Mouse (Mus musculus) hindbrain, postnatal 0 days (tissue): ENCODE data around the gene Zfpl1. TPM values are rescaled to one million over a fixed set of nuclear protein-coding genes. Genes with fewer than 3 reads are reported as not detected.

Source experiments
- ATAC-seq: fragments of 200-750 bp; cut with Nextera tagmentation; 2 replicates; pipeline ENCODE4 v1.8.0; 2017; ENCODE audit warnings: mild to moderate bottlenecking, moderate TSS enrichment, moderate library complexity
- DNase-seq: peaks from one replicate; pipeline ENCODE4 v3.0.0-alpha.2; 2015; ENCODE audit warnings: low spot score
- H3K27ac ChIP-seq: fragments of 300-500 bp; sonication (generic); 2 replicates; pipeline ENCODE4 v1.5.1; 2014; ENCODE audit warnings: mild to moderate bottlenecking
- H3K27me3 ChIP-seq: fragments of 300-500 bp; sonication (generic); 2 replicates; pipeline ENCODE4 v1.6.1; 2014; ENCODE audit warnings: low read length, mixed read lengths; ENCODE audit not compliant: insufficient read depth
- H3K36me3 ChIP-seq: fragments of 300-500 bp; sonication (generic); 2 replicates; pipeline ENCODE4 v1.6.1; 2014; ENCODE audit warnings: low read length, mixed read lengths; ENCODE audit not compliant: insufficient read depth
- H3K4me1 ChIP-seq: fragments of 300-500 bp; sonication (generic); 2 replicates; pipeline ENCODE4 v1.6.1; 2014; ENCODE audit warnings: antibody characterized with exemption, low read length, mixed read lengths; ENCODE audit not compliant: insufficient read depth
- H3K4me2 ChIP-seq: fragments of 300-500 bp; sonication (generic); 2 replicates; pipeline ENCODE4 v1.6.1; 2014; ENCODE audit warnings: low read depth, mild to moderate bottlenecking, low read length, moderate library complexity, mixed read lengths
- H3K4me3 ChIP-seq: fragments of 300-500 bp; sonication (generic); 2 replicates; pipeline ENCODE4 v1.5.1; 2014; ENCODE audit warnings: low read length
- H3K9ac ChIP-seq: fragments of 300-500 bp; sonication (generic); replicated peaks from 2 replicates; pipeline ENCODE4 v1.6.1; 2014; ENCODE audit warnings: mild to moderate bottlenecking, low read length, moderate library complexity, mixed read lengths
- H3K9me3 ChIP-seq: fragments of 300-500 bp; sonication (generic); 2 replicates; pipeline ENCODE4 v1.6.1; 2016; ENCODE audit warnings: low read length, mixed read lengths
- CTCF ChIP-seq: IDR thresholded peaks from 2 replicates; pipeline ENCODE4 v1.5.1; 2016; ENCODE audit warnings: antibody characterized with exemption, control low read depth, low read depth
- WGBS: fragments of 180-500 bp; shearing (Covaris S2); extraction: QIAGEN DNeasy Blood & Tissue Kit; methylation state at CpG from one replicate; pipeline ENCODE4 v1.1.7; 2014; 5-methylcytosine and 5-hydroxymethylcytosine counted together
- polyA plus RNA-seq: library from polyadenylated mRNA; unstranded; fragments of >200 nt; fragmentation: Nextera tagmentation; extraction: Ambion mirVana; gene quantifications from 2 replicates; pipeline ENCODE4 v1.2.1, GENCODE M21; 2015
- total RNA-seq: library from RNA; depleted of rRNA; stranded (reverse); fragments of >200 nt; gene quantifications from 2 replicates; pipeline ENCODE4 v1.2.3, GENCODE M21; 2014

The Zfpl1 gene
- total and polyA plus RNA-seq, 2 experiments from 2014 or later: 76.9 to 83.9 TPM

DNA sequence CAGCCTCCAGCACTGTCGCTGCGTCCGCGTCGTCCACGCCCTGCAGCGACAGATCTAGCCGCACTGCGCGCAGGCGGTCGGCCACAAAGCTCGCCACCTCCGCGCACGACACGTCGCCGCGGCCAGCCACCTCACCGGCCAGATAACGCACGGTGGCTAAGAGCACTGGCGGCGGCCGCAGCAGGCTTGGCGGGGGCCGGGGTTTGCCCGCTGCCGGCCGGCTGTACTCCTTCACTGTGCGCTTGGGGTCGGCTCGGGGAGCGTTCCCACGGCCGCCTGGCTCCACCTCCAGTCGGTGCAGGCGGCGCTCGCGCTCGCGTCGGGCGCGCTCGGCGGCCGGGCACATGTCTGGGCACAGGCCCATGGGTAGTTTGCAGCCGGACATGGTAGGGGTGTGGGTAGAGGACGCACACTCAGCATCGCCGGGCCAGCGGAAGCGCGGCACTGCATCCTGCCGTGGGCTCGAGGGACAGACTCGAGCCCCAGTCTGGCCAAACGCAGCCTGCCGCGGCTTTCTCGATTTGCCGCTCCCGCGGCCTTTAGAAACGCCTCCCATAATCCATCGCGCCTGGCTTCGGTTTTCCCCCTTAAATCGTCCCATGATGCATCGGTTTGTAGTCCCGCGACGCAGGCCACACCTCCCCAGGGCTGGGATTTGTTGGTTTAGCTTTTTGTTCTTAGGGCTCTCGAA is 33.4 kb upstream of the Zfpl1 start, which contains the start of gene Sac3d1:
Gene Sac3d1, minus strand, starts transcription at position 665 of the 691 bp plus-strand sequence.
- DNase-seq (peak; percentile 97), ATAC-seq (peak; percentile 90)
- Histone ChIP-seq H3K4me2 (peak within 1 kb of the TSS; percentile 85), H3K9ac (peak within 1 kb of the TSS; percentile 78), H3K4me3 (peak within 1 kb of the TSS; percentile 68), H3K4me1 (peaks cover 11% of the 10 kb centered on the region), H3K27me3 (no peaks in the 10 kb centered on the region), H3K36me3 (peaks cover 28% of the 10 kb centered on the region), H3K27ac (peak within 1 kb of the TSS; percentile 97), H3K9me3 (no peaks in the 10 kb centered on the region)
- TF ChIP-seq CTCF: no peak
- under 1% methylated on average over 77 of the region's 77 CpGs for WGBS

DNA sequence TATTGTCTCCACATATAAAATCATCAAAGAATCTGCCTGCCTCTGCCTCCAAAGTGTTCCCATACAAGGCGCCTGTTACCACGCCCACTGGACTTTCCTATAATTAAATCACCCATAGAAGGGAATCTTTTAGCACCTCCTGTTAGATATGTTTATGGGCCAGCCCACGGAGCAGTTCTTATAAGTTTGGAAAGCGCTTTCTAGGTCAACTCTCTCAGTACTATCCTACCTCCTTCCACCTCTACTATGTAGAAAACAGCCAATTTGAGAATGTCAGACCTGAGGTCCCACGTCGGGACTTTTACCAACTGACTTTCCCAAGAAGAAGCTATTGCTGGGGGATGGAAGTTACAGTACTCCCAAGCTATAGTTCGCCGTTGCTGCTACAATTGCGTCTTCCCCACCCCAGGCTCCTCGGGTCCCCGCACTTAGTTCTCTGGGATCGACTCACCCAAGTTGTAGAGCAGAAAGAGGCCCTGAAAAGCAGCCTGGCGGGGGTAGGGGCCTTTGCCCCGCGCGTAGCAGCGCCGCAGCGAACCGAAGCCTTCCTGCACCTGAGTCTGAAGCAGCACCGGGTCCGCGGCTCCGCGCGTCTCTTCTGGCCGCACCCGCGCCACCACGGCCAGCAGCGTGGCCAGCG is 32.7 kb upstream of the Zfpl1 start:
- no peak for ATAC-seq

DNA sequence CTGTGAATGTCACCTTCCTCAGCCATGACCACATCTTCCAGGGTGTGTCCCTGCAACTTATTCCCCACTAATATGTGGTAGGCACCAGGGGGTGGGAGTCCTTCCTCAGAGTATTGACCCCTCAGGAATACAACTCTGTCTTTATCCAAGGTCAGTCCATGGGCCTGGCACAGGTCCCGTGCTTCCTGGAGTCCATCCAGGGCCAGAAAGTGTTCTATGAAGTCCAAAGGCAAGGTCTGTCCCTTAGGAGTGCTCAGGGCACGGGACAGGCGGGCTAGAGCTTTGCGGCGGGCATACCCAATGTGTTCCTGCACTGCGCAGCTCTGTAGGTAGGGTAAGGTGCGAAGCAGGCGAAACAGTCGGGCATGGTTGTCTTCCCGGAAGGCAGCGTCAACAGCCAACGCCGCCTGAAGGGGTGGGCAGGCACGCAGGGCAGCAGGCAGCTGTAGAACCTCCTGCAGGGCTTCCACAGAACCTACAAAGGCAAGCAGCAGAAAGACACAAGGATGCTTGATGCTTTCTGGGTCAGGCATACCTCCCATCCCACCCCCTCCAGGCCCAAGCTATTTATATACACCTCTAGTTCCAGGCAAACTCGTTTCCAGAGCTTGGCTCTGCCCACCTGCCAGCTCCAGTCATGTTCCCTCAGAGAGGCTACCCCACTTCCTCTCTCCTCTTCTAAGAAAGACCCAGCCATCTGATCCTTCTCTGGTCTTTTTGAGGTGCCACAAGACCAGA is 31.5 kb upstream of the Zfpl1 start:
- Histone ChIP-seq H3K4me2 (no peak overlapping the region), H3K9me3 (no peaks in the 10 kb centered on the region), H3K9ac (0 out of 2 replicates have a peak overlapping the region, but pooled peaks have one; percentile 17), H3K36me3 (peaks cover 28% of the 10 kb centered on the region), H3K4me3 (no peak overlapping the region), H3K27ac (no peak overlapping the region), H3K27me3 (no peaks in the 10 kb centered on the region), H3K4me1 (peaks cover 11% of the 10 kb centered on the region)
- ATAC-seq (no peak), DNase-seq (no peak)
- no peak for TF ChIP-seq CTCF
- WGBS: 91% methylated on average over 15 of the region's 15 CpGs

More for the DNA sequence above, 32.7 kb upstream of the Zfpl1 start:
- H3K4me3 ChIP-seq: peak overlapping the region; percentile 68
- H3K9ac ChIP-seq: peak overlapping the region; percentile 78
- H3K4me1 ChIP-seq: peaks cover 11% of the 10 kb centered on the region
- H3K27ac ChIP-seq: peak overlapping the region; percentile 97
- H3K9me3 ChIP-seq: no peaks in the 10 kb centered on the region
- 5% methylated on average over 32 of the region's 32 CpGs for whole genome bisulfite sequencing
- H3K4me2 ChIP-seq: peak overlapping the region; percentile 85
- TF ChIP-seq CTCF: no peak
- no peaks in the 10 kb centered on the region for H3K27me3 ChIP-seq
- DNase-seq: no peak
- peaks cover 28% of the 10 kb centered on the region for H3K36me3 ChIP-seq

DNA sequence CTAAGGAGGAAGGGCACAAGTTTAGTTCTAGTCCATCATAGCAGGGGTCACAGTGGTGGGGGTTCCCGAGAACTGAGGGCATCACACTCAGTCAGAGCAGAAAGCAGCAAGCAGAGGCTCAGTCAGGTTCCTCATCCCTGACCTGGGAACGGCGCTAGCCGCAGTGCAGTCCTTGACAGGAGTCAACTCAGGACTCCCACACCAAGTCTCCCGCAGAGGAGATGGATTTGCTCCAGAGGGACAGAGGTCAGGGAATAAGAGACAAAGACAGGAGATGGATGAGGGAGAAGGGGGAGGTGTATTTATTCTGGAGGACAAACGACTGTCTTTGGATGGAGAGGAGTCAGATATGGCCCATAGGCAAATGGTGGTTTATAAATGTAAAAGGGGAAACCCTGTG is 28.4 kb upstream of the Zfpl1 start:
- H3K4me3 ChIP-seq: no peak overlapping the region
- H3K4me2 ChIP-seq: no peak overlapping the region
- DNase-seq (no peak), ATAC-seq (no peak)
- H3K36me3 ChIP-seq: peaks cover 20% of the 10 kb centered on the region
- WGBS: 51% methylated on average over 6 of the region's 6 CpGs
- no peak overlapping the region for H3K9ac ChIP-seq
- peaks cover 11% of the 10 kb centered on the region for H3K4me1 ChIP-seq
- no peak for TF ChIP-seq CTCF
- H3K27me3 ChIP-seq: no peaks in the 10 kb centered on the region
- no peaks in the 10 kb centered on the region for H3K9me3 ChIP-seq
- H3K27ac ChIP-seq: no peak overlapping the region

DNA sequence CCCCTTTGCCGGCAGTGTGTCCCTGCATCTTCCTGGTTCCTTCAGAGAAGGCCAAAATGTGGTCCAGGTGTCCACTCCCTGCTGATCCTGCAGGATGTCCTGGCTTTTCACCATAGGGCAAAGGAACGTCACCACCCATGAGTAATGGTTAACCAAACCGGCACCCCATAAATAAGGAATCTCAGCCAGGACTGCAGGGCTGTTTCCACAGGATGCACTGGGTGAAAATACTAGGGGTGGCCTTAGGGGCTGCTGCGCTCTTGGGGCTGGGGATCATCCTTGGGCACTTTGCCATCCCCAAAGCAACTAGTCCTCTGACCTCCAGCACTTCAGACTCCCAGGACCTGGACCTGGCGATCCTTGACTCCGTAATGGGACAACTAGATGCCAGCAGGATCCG is 20.8 kb upstream of the Zfpl1 start, which contains the start of gene Naaladl1:
Gene Naaladl1, plus strand, starts transcription at position 197 of the 400 bp plus-strand sequence.
- no peak for TF ChIP-seq CTCF
- 88% methylated on average over 7 of the region's 7 CpGs for WGBS
- Histone ChIP-seq H3K4me2 (no peak within 1 kb of the TSS), H3K27ac (no peak within 1 kb of the TSS), H3K36me3 (no peaks in the 10 kb centered on the region), H3K4me3 (no peak within 1 kb of the TSS), H3K9ac (no peak within 1 kb of the TSS), H3K27me3 (no peaks in the 10 kb centered on the region), H3K9me3 (no peaks in the 10 kb centered on the region), H3K4me1 (no peaks in the 10 kb centered on the region)
- no peak for ATAC-seq
- no peak for DNase-seq

DNA sequence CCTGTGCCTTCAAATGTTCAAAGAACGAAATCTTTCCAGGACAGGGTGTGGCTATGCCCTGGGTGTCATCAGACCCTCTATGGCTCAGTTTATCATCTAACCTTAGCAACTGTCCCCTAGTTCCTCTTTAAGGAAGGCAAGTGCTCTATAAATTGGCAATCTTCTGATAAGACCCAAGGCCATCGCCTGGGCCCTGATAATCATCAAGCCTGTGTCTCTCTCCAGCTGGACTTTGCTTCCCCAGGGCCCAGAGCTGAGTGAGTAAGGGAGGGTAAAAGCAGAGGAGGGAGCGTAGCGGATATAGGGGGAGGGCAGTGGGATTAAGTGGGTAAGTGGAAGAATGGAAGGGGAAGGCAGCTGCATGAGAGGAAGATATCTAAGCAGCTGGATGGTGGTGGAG is 19.7 kb upstream of the Zfpl1 start:
- WGBS: 90% methylated on average over 4 of the region's 4 CpGs
- no peak overlapping the region for H3K9ac ChIP-seq
- TF ChIP-seq CTCF: no peak

More for the DNA sequence above, 19.7 kb upstream of the Zfpl1 start:
- DNase-seq (no peak), ATAC-seq (no peak)
- no peak overlapping the region for H3K4me2 ChIP-seq
- H3K27ac ChIP-seq: no peak overlapping the region
- H3K36me3 ChIP-seq: no peaks in the 10 kb centered on the region
- H3K4me1 ChIP-seq: no peaks in the 10 kb centered on the region
- no peak overlapping the region for H3K4me3 ChIP-seq
- no peaks in the 10 kb centered on the region for H3K9me3 ChIP-seq
- no peaks in the 10 kb centered on the region for H3K27me3 ChIP-seq
